Mouse (Mus musculus): ENCODE measurements around the gene Ttc23. TPM values are rescaled to one million over a fixed set of nuclear protein-coding genes. Genes with fewer than 3 reads are reported as not detected.

Gene Ttc23
- polyA plus RNA-seq, 1 experiment from 2014 or later, result 18.7 TPM

- ATAC-seq, result no peak
- no peak overlapping the region for H3K4me3 ChIP-seq
- H3K4me1 ChIP-seq, result no peaks in the 10 kb centered on the region
- no peaks in the 10 kb centered on the region for H3K9me3 ChIP-seq (replicated peaks)
- no peaks in the 10 kb centered on the region for H3K27me3 ChIP-seq
- H3K27ac ChIP-seq, result no peak overlapping the region
- 67% methylated on average over 7 of the region's 7 CpGs for WGBS
- no peaks in the 10 kb centered on the region for H3K36me3 ChIP-seq (ENCODE audit: poor library complexity, severe bottlenecking)
- H3K4me2 ChIP-seq, result no peak overlapping the region
- no peak overlapping the region for H3K9ac ChIP-seq
Observed at GRCm38 (mm10) chr7:67793449-67793848, 146.2 kb downstream of the Ttc23 start.

GRCm38 (mm10) chr7:67797065-67797464, 149.9 kb downstream of the Ttc23 start:
- Histone ChIP-seq H3K4me2 (no peak overlapping the region), H3K36me3 (ENCODE audit: poor library complexity, severe bottlenecking) (no peaks in the 10 kb centered on the region), H3K9ac (no peak overlapping the region), H3K4me1 (no peaks in the 10 kb centered on the region), H3K27me3 (no peaks in the 10 kb centered on the region), H3K9me3 (replicated peaks) (no peaks in the 10 kb centered on the region), H3K27ac (no peak overlapping the region), H3K4me3 (no peak overlapping the region)
- WGBS, result 44% methylated on average over 8 of the region's 8 CpGs
- no peak for ATAC-seq

GRCm38 (mm10) chr7:67798476-67798875, 151.3 kb downstream of the Ttc23 start:
- Histone ChIP-seq H3K4me1 (0 out of 2 replicates have a peak, but pooled peaks cover 4% of the 10 kb centered on the region), H3K4me3 (no peak overlapping the region), H3K36me3 (ENCODE audit: poor library complexity, severe bottlenecking) (no peaks in the 10 kb centered on the region), H3K4me2 (no peak overlapping the region), H3K27me3 (no peaks in the 10 kb centered on the region), H3K27ac (no peak overlapping the region), H3K9me3 (replicated peaks) (no peaks in the 10 kb centered on the region), H3K9ac (no peak overlapping the region)
- ATAC-seq, result no peak
- WGBS, result 92% methylated on average over 4 of the region's 4 CpGs

- H3K4me3 ChIP-seq, result no peak overlapping the region
- no peaks in the 10 kb centered on the region for H3K36me3 ChIP-seq (ENCODE audit: poor library complexity, severe bottlenecking)
- no peak overlapping the region for H3K27ac ChIP-seq
- no peaks in the 10 kb centered on the region for H3K9me3 ChIP-seq (replicated peaks)
- H3K9ac ChIP-seq, result no peak overlapping the region
- no peaks in the 10 kb centered on the region for H3K27me3 ChIP-seq
- no peak overlapping the region for H3K4me2 ChIP-seq
- no peak for ATAC-seq
- 0 out of 2 replicates have a peak, but pooled peaks cover 8% of the 10 kb centered on the region for H3K4me1 ChIP-seq
- WGBS, result 92% methylated on average over 6 of the region's 6 CpGs
Observed at GRCm38 (mm10) chr7:67800547-67800946, 153.3 kb downstream of the Ttc23 start.

- Histone ChIP-seq H3K27me3 (no peaks in the 10 kb centered on the region), H3K9me3 (replicated peaks) (no peaks in the 10 kb centered on the region), H3K4me3 (no peak overlapping the region), H3K36me3 (ENCODE audit: poor library complexity, severe bottlenecking) (no peaks in the 10 kb centered on the region), H3K9ac (no peak overlapping the region), H3K4me1 (0 out of 2 replicates have a peak, but pooled peaks cover 8% of the 10 kb centered on the region), H3K27ac (no peak overlapping the region), H3K4me2 (no peak overlapping the region)
- 75% methylated on average over 4 of the region's 4 CpGs for WGBS
- no peak for ATAC-seq
Observed at GRCm38 (mm10) chr7:67801022-67801421, 153.8 kb downstream of the Ttc23 start.

DNA sequence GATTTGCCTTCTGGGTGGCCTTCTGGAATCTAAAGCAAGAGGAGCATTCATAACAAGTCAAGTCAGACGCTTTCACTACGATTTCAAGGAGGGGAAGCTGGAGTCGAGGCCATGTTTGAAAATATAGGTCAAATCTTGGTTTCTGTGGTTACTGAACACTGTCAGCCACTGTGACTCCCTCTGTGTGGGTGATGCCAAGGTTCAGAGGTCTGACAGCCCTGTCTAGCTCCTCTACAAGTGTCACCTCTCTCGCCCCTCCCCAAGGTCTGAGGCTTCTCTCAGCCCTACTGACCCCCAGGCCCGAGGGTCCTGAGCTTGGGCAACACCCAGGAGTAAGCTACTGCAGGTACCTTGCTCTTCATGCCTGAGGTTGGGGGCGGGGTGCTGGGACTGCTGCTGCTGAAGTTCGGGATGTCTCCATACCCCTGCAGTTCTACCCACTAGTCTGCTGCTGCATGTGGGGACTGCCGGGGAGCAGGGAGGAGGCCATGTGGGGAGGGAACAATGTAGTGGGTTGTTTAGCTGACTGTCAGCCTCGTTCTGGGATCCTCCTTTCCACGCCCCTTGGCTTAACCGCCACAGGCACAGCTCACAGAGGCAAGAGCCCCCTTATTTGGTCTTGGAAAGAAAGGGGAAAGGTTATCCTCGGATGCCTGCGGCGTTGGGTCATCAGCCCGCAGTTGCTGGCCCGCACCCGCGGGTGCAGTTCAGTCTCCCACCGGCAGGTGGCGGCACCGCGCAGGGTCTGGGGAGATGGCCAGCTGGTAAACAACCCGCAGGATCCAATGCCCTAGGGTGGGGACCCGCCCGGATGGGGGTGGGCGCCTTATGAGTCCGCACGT, 156.0 kb downstream of the Ttc23 start:
- Histone ChIP-seq H3K27ac (no peak overlapping the region), H3K9me3 (replicated peaks) (no peaks in the 10 kb centered on the region), H3K36me3 (ENCODE audit: poor library complexity, severe bottlenecking) (no peaks in the 10 kb centered on the region), H3K4me1 (0 out of 2 replicates have a peak, but pooled peaks cover 8% of the 10 kb centered on the region), H3K4me2 (peak overlapping the region; percentile 70), H3K9ac (peak overlapping the region; percentile 45), H3K4me3 (peak overlapping the region; percentile 41), H3K27me3 (no peaks in the 10 kb centered on the region)
- ATAC-seq, result peak; percentile 84
- 15% methylated on average over 28 of the region's 28 CpGs for WGBS

- Histone ChIP-seq H3K4me1 (0 out of 2 replicates have a peak, but pooled peaks cover 8% of the 10 kb centered on the region), H3K36me3 (ENCODE audit: poor library complexity, severe bottlenecking) (no peaks in the 10 kb centered on the region), H3K27ac (no peak overlapping the region), H3K9me3 (replicated peaks) (no peaks in the 10 kb centered on the region), H3K9ac (peak overlapping the region; percentile 45), H3K27me3 (no peaks in the 10 kb centered on the region), H3K4me3 (peak overlapping the region; percentile 41), H3K4me2 (peak overlapping the region; percentile 70)
- 6% methylated on average over 11 of the region's 13 CpGs for WGBS
- ATAC-seq, result peak; percentile 39; the same call in 1 of the 2 replicates
Observed at GRCm38 (mm10) chr7:67803857-67804215, 156.6 kb downstream of the Ttc23 start.

Small RNA genes lying within 50 kb of the gene (microRNA-seq; reads per million reads assigned to microRNA genes)
- not detected for gene Gm23844

Other genes with a start within 250 kb of the Ttc23 start
- 28.1 and 31.1 TPM in 2 replicates for gene Lrrc28, start 2.1 kb upstream of the Ttc23 start, polyA plus RNA-seq (2015; fragmentation: Nextera tagmentation; extraction: Ambion mirVana)
- gene Synm, start 112.3 kb downstream of the Ttc23 start, polyA plus RNA-seq (2015; fragmentation: Nextera tagmentation; extraction: Ambion mirVana), result 1.8 and 1.9 TPM in 2 replicates

All from forebrain, embryonic 13.5 days (tissue).